Comparison of ENCODE assay signal across 14 mouse cellular contexts in genomic region chr2:172256956-172257355, GRCm38 (mm10). TPM values are rescaled to one million over a fixed set of nuclear protein-coding genes. Genes with fewer than 3 reads are reported as not detected.
DNase-seq lines count a peak whose midpoint lies in the region; ATAC-seq and TF ChIP-seq lines count a peak whose summit lies in the region.
"Had no signal": no experiment of that assay in that cellular context is flagged by ENCODE, and none has a peak within 500 bp of the region (broad histone marks: within the 10 kb centered on the region; RNA-seq: fewer than 3 reads in every experiment).

No protein-coding gene starts in this region.

- peaks cover 18% of the 10 kb centered on the region for H3K4me1 ChIP-seq in forebrain, embryonic 16.5 days (replicated peaks; ENCODE audit: control insufficient read depth, insufficient read depth, low read length)
- H3K4me1 ChIP-seq in forebrain, embryonic 10.5 days, result peaks cover 5% of the 10 kb centered on the region
- H3K4me1 ChIP-seq in cerebellum, adult 2 months (ENCODE audit: control insufficient read depth, insufficient read depth, low read length), result no peaks in the 10 kb centered on the region
- H3K4me1 ChIP-seq: limb, embryonic 13.5 days had no signal

- H3K27ac ChIP-seq in forebrain, embryonic 16.5 days (ENCODE audit: low read length), result peak overlapping the region; percentile 27; the same call in 1 of the 2 replicates
- H3K27ac ChIP-seq in forebrain, embryonic 10.5 days, result no peak overlapping the region
- no peak overlapping the region for H3K27ac ChIP-seq in cerebellum, adult 2 months (ENCODE audit: insufficient read depth, low read length)
- H3K27ac ChIP-seq: limb, embryonic 13.5 days; macrophage had no signal

- H3K9ac ChIP-seq in forebrain, embryonic 16.5 days (replicated peaks; ENCODE audit: low read depth, low read length), result no peak overlapping the region
- H3K9ac ChIP-seq: limb, embryonic 13.5 days had no signal

- H3K36me3 ChIP-seq in forebrain, embryonic 16.5 days (ENCODE audit: control insufficient read depth, insufficient read depth), result no peaks in the 10 kb centered on the region
- H3K36me3 ChIP-seq in forebrain, embryonic 10.5 days (replicated peaks), result no peaks in the 10 kb centered on the region
- no peaks in the 10 kb centered on the region for H3K36me3 ChIP-seq in myocyte (ENCODE audit: control insufficient read depth, insufficient read depth)
- H3K36me3 ChIP-seq: hindbrain, embryonic 10.5 days; limb, embryonic 13.5 days had no signal

- H3K4me3 ChIP-seq in forebrain, embryonic 16.5 days (replicated peaks; ENCODE audit: low read length), result no peak overlapping the region
- H3K4me3 ChIP-seq in forebrain, embryonic 10.5 days, result no peak overlapping the region
- no peak overlapping the region for H3K4me3 ChIP-seq in myocyte
- H3K4me3 ChIP-seq in cerebellum, adult 2 months (replicated peaks; ENCODE audit: insufficient read depth, low read depth, low read length), result no peak overlapping the region
- H3K4me3 ChIP-seq: hindbrain, embryonic 10.5 days; limb, embryonic 13.5 days had no signal

- no peak overlapping the region for H3ac ChIP-seq in myocyte (ENCODE audit: control insufficient read depth, insufficient read length)

- no peaks in the 10 kb centered on the region for H3K79me2 ChIP-seq in myocyte (ENCODE audit: control insufficient read depth, insufficient read depth)

- TF ChIP-seq CTCF in cerebellum, adult 2 months (IDR thresholded peaks at IDR 0.05; ENCODE audit: borderline replicate concordance, insufficient read depth, low read depth, low read length), result no peak

- no peak for DNase-seq in forebrain, embryonic 10.5 days (ENCODE audit: extremely low spot score, low spot score)
- peak; percentile 31 for DNase-seq in right cerebral cortex, adult 18-20 months
- DNase-seq in right cerebral cortex, postnatal 10 days (ENCODE audit: low spot score in 2 of 2), result no peak
- DNase-seq in brain, adult 2 months (ENCODE audit: low read depth, low spot score), result peak; percentile 72
- no peak for DNase-seq in cerebellum, adult 2 months
- DNase-seq: kidney, adult 11 months; thymus, adult 2 months had no signal

- H3K9me3 ChIP-seq in forebrain, embryonic 16.5 days (ENCODE audit: control insufficient read depth, low read length), result no peaks in the 10 kb centered on the region
- H3K9me3 ChIP-seq in forebrain, embryonic 10.5 days, result no peaks in the 10 kb centered on the region
- H3K9me3 ChIP-seq: hindbrain, embryonic 10.5 days; limb, embryonic 13.5 days had no signal

- H3K4me2 ChIP-seq in forebrain, embryonic 16.5 days (ENCODE audit: low read length), result no peak overlapping the region
- peak overlapping the region; percentile 79 for H3K4me2 ChIP-seq in myocyte (ENCODE audit: low read depth)
- H3K4me2 ChIP-seq: limb, embryonic 13.5 days had no signal

- no peak for TF ChIP-seq POLR2A in myocyte (IDR thresholded peaks at IDR 0.05; ENCODE audit: insufficient read length, low read depth)
- TF ChIP-seq POLR2A in cerebellum, adult 2 months (IDR thresholded peaks at IDR 0.05; ENCODE audit: borderline replicate concordance, insufficient read depth, low read length), result no peak

- ATAC-seq in forebrain, embryonic 16.5 days, result no peak
- ATAC-seq in cerebellum, adult (ENCODE audit: insufficient number of reproducible peaks, low FRiP score, low TSS enrichment), result no peak
- ATAC-seq: CD4-positive, CD25-positive, alpha-beta regulatory T cell, adult 4 months had no signal

- 80% methylated on average over 5 of the region's 5 CpGs for WGBS in forebrain, embryonic 16.5 days
- 86% methylated on average over 5 of the region's 5 CpGs for WGBS in forebrain, embryonic 10.5 days
- WGBS in cerebellum, adult 2 months, result 76% methylated on average over 5 of the region's 5 CpGs

- no peaks in the 10 kb centered on the region for H3K27me3 ChIP-seq in forebrain, embryonic 16.5 days (replicated peaks; ENCODE audit: control insufficient read depth, insufficient read depth, low read length)
- no peaks in the 10 kb centered on the region for H3K27me3 ChIP-seq in forebrain, embryonic 10.5 days (ENCODE audit: poor library complexity, severe bottlenecking)
- H3K27me3 ChIP-seq in myocyte (ENCODE audit: control insufficient read depth, insufficient read depth, insufficient read length), result no peaks in the 10 kb centered on the region
- H3K27me3 ChIP-seq in cerebellum, adult 2 months (ENCODE audit: control insufficient read depth, insufficient read depth, low read length), result no peaks in the 10 kb centered on the region
- H3K27me3 ChIP-seq: limb, embryonic 13.5 days had no signal

TF ChIP-seq in myocyte, 11 proteins besides CTCF, POLR2A, EP300 and RAD21:
- TF ChIP-seq CEBPB (IDR thresholded peaks at IDR 0.05; ENCODE audit: insufficient read depth, poor library complexity, severe bottlenecking) (peak; percentile 2; the same call in 1 of the 2 replicates), MYOG (IDR thresholded peaks at IDR 0.05; ENCODE audit: control insufficient read depth in 1 of 3, insufficient read depth in 1 of 3, insufficient read length in 2 of 3, low read depth in 2 of 3) (no peak), TCF12 (IDR thresholded peaks at IDR 0.05; ENCODE audit: insufficient read depth, poor library complexity, severe bottlenecking) (no peak), MAX (IDR thresholded peaks at IDR 0.05; ENCODE audit: low read depth) (no peak), POLR2AphosphoS2 (IDR thresholded peaks at IDR 0.05; ENCODE audit: insufficient read length, low read depth) (no peak)

RNA-seq across cellular contexts. Expression of gene Mc3r, which starts 8.7 kb away (rescaled TPM):
- polyA plus RNA-seq in forebrain, embryonic 16.5 days (2015; fragmentation: Nextera tagmentation; extraction: Ambion mirVana), result 0.17 and 0.20 TPM in 2 replicates
- 0.10 TPM in 1 of 2 replicates, not detected in the other for polyA plus RNA-seq in forebrain, embryonic 10.5 days (2016; fragmentation: Nextera tagmentation; extraction: Ambion mirVana)
- not detected for polyA plus RNA-seq in myocyte (2012; fragmentation: generic; extraction: Trizol)
- polyA plus RNA-seq in cerebellum, adult 2 months (2012; rRNA removed), result 0.18 and 0.27 TPM in 2 replicates
- polyA plus RNA-seq: CD4-positive, CD25-positive, alpha-beta regulatory T cell, adult 4 months; hindbrain, embryonic 10.5 days; macrophage; thymus, adult 2 months had no signal

Comparison
In these comparisons a context has a peak if more than half of its experiments do, and no peak if none do; other contexts are left out.
1. DNase-seq: peak in right cerebral cortex, adult 18-20 months (single experiment) and brain, adult 2 months (single experiment); none in forebrain, embryonic 10.5 days (single experiment), right cerebral cortex, postnatal 10 days (0 of 2) and cerebellum, adult 2 months (0 of 2).